Mouse (Mus musculus) embryonic fibroblast, embryonic 13.5 days (primary cell): ENCODE results near the gene Hjurp.

Experiments
- CTCF ChIP-seq: IDR thresholded peaks from 2 replicates; pipeline ENCODE4 v1.5.1; 2011; ENCODE audit warnings: mild to moderate bottlenecking, control low read depth, low read length, moderate library complexity, borderline replicate concordance; ENCODE audit not compliant: insufficient read depth
- POLR2A ChIP-seq: IDR thresholded peaks from 2 replicates; pipeline ENCODE4 v1.6.1; 2011; ENCODE audit warnings: low read depth, mild to moderate bottlenecking, control low read depth, low read length, moderate library complexity

GRCm38 (mm10) chr1:88267489-88267888 lies 9.9 kb downstream of the Hjurp start:
- TF ChIP-seq POLR2A (no peak), CTCF (no peak)
